Mouse (Mus musculus) duodenum, adult 2 months (tissue): ENCODE measurements around the gene St7l. TPM values are rescaled to one million over a fixed set of nuclear protein-coding genes. Genes with fewer than 3 reads are reported as not detected.

ENCODE experiments used
- polyA plus RNA-seq: library from polyadenylated mRNA; depleted of rRNA; stranded (reverse); fragments of >200 nt; gene quantifications from 2 replicates; pipeline ENCODE4 v1.2.3, GENCODE M21; 2012; ENCODE audit warnings: low replicate concordance; rRNA removed

St7l gene
- polyA plus RNA-seq = 3.0 and 3.4 TPM in 2 replicates

GRCm38 (mm10) chr3:104863786-104864650, at the start of gene St7l, which contains the start of gene Capza1:
St7l (plus strand) TSS chr3:104864005.
Capza1 (minus strand) TSS chr3:104864505.

GRCm38 (mm10) chr3:104817991-104818748, 45.6 kb upstream of the St7l start, which contains the start of gene Mov10:
Mov10 (minus strand) TSS chr3:104818563.

GRCm38 (mm10) chr3:104961066-104962059, 97.6 kb downstream of the St7l start, which contains the start of gene Wnt2b:
Wnt2b (minus strand) TSS chr3:104961921.

Other genes with a start within 250 kb of the St7l start
- 22.7 and 25.0 TPM in 2 replicates for gene Slc16a1, start 225.3 kb upstream of the St7l start, polyA plus RNA-seq
- 125 and 134 TPM in 2 replicates for gene Ppm1j, start 82.9 kb upstream of the St7l start, polyA plus RNA-seq
- gene Fam19a3, start 82.2 kb upstream of the St7l start, polyA plus RNA-seq = 1.2 and 2.1 TPM in 2 replicates
- gene Rhoc, start 75.6 kb upstream of the St7l start, polyA plus RNA-seq = 176 and 350 TPM in 2 replicates
- gene Mov10, start 45.4 kb upstream of the St7l start, polyA plus RNA-seq = 30.7 and 52.9 TPM in 2 replicates
- gene Capza1, start 500 bp downstream of the St7l start, polyA plus RNA-seq = 8.7 TPM in 2 replicates
- gene Wnt2b, start 97.9 kb downstream of the St7l start, polyA plus RNA-seq = 4.9 and 5.5 TPM in 2 replicates
- gene Cttnbp2nl, start 189.1 kb downstream of the St7l start, polyA plus RNA-seq = 2.0 and 2.5 TPM in 2 replicates
- gene 4930564D02Rik, start 202.8 kb downstream of the St7l start, polyA plus RNA-seq = not detected in 2 replicates